Mouse (Mus musculus): ENCODE data around the gene Tyrobp.

Gene Tyrobp

DNA sequence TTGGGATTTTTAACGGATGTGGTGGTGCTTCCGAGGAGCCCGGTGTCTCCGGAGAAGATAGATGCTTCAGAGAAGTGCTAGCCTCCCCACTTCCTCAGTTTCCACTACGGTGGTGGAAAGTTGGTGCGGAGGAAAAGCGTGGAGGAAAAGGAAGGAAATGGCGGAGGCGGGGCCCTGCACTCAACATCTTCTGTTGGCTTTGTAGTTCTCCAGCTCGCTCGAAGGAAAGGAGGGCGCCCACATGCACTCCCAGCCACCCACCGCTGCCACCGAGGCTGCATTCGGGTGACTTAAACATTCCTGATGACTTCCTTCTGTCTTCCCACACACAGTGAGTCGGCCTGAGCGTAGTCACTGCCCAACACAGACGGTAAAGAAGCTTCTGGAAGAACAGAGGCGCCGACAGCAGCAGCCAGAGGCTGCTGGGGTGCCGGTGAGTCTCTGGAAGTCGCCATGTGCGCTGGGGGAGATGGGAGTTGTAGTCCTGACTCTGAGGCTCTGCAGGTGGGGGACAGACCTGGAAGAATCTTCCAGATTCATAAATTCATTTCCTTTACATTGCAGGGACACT, 9.6 kb downstream of the Tyrobp start:
- no peak for DNase-seq (ENCODE audit: low read depth, low spot score)

DNA sequence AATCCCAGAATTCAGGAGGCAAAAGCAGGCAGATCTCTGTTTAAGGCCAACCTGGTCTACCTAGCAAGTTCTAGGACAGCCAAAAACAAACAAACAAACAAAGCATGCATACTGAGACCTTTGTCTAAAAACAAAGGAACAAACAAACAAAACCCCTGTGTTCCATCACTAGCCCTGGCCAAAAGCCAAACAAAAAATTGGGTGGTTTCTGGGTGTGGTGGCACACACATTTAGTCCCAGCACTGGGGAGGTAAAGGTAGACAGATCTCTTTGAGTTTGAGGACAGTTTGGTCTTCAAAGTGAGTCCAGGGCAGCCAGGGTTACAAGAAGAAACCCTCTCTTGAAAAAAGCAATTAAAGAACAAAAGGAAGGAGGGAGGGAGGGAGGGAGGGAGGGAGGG, 15.8 kb downstream of the Tyrobp start:
- no peak for DNase-seq (ENCODE audit: low read depth, low spot score)

DNA sequence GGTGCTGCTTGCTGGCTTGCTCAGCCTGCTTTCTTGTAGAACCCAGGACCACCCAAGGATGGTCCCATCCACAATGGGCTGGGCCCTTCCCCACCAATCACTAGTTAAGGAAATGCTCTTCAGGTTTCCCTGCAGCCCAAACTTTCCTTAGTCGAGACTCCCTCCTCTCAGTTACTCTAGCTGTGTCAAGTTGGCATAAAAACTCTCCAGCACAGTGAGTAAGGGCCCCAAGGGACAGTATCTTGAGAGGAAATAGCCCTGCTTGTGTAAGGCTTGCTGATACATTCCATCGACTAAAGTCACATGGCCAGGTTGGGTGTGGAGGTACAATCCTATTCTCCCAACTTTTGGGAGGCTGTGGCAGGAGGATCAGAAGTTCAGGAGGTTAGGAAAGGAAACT, 16.6 kb downstream of the Tyrobp start:
- DNase-seq (ENCODE audit: low read depth, low spot score), result no peak

DNA sequence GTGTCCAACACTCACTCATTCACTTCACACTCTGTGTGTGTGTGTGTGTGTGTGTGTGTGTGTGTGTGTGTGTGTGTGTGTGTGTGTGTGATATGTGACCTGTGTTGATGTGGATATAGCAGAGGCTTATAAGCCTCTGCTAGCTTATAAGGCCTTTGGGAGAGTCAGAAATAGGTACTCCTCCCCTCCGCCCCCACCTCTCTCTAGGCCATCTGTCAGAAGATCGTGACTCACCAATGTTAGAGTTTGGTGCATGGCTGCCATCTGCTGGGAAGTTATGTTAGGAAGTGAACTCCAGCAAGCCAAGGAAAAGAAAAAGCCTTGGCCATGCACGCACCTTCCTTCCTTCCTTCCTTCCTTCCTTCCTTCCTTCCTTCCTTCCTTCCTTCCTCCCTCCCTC, 18.2 kb downstream of the Tyrobp start:
- DNase-seq (ENCODE audit: low read depth, low spot score), result no peak

DNA sequence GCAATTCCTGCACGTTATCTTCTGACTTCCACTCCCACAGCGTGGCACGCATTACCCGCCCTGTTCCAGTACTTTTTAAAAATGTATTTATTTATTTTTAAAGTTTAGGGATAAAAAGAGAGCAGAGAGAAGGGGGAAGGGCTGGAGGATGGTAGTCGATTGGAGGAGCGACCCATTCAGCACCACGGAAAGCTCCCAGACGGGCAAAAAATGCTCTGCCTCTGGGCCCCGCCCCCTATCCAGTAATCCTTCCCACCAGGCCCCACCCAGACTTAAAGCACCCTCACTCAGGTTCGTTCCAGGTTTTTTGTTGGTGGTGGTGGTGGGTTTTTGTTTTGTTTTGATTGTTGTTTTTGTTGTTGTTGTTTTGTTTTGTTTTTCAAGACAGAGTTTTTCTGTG, 20.7 kb downstream of the Tyrobp start:
- no peak for DNase-seq (ENCODE audit: low read depth, low spot score)

DNA sequence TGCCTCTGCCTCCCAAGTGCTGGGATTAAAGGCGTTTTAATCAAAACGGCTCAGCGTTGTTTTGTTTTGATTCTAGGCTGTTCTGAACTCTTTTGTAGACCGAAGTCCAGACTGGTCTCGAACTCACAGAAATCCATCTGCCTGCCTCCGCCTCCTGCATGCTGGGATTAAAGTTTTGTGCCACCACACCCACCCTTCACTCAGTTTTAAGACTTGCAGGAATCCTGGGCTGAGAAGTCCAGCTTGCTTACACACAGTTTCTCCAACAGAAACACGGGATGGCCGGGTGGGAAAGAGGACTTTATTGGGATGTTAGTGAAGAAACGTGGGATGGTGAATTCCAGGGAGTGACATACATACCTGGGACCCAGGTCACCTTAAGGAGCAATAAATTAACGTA, 21.1 kb downstream of the Tyrobp start:
- DNase-seq (ENCODE audit: low read depth, low spot score), result no peak

DNA sequence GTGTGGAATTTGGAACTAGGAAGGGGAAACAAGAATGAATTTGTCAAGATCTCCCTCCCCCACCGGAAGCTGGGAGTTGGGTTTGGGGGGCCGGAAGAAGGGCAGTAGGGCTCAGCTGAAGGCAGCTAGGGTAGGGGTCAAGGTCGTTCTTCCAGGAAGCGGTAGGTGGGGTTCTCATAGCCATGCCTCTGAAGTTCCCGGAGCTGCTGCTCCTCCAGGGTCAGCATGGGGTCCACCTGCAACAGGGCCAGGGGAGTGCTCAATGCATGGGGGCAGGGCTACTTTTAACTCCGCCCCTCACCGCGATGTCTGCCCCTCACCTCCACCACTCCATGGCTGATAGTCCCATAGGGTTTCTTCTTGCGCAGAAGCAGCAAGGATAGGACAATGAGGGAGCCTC, 21.6 kb downstream of the Tyrobp start:
- no peak for DNase-seq (ENCODE audit: low read depth, low spot score)

DNA sequence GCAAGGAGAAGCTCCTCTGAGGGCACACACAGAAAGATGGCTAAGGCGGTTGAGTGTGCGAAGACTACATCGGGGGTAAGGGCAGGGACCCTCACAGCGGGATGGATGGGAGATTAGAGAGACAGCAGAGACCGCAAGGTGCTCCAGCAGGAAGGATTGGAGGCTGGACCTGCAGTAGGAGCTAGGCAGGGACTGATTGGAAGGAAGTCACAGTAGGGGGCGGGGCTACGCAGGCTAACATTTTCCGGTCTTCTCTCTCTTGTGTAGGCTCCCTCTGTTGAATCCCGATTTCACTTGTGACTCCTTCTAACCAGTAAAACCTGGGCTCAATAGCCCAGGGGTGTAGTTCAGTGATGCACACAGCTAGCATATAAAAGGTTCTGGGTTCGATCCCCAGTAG, 23.3 kb downstream of the Tyrobp start:
- DNase-seq (ENCODE audit: low read depth, low spot score), result no peak

DNA sequence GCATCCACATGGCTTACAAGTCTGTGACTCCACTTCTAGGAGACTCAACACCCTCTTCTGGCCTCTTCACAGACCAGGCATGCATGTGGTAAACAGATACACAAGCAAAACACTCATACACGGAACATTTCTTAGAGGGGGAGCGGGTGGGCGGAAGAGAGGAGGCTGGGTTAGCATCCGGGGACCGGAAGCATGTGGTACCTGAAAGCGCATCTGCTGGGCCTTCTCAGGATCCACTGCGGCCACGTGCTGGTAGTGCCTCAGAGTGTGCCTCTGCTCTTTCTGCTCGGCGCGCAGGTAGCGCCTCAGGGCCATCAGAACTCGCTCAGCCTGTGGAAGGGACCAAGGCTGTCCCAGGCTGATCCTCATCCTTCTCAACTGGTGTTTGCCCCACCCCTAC, 26.2 kb downstream of the Tyrobp start:
- DNase-seq (ENCODE audit: low read depth, low spot score), result no peak

DNA sequence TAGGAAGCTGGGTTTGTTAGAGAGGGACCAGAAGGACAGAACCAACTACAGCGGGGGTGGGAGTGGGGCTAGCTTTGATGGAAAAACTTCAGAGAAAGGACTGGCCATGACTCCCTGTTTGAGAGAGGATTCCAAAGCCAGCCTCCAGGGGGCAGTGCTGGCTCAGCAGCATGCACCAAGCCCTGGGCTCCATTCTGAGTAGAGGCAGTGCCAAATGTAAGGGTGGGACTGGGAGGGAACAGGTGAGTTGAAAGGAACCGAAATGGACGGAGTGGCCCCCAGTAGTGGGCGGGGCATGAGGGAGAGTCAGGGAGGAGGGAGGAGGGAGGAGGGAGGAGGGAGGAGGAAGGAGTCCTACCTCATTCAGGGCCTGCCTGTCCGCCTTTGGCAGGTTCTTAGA, 27.1 kb downstream of the Tyrobp start:
- no peak for DNase-seq (ENCODE audit: low read depth, low spot score)

DNA sequence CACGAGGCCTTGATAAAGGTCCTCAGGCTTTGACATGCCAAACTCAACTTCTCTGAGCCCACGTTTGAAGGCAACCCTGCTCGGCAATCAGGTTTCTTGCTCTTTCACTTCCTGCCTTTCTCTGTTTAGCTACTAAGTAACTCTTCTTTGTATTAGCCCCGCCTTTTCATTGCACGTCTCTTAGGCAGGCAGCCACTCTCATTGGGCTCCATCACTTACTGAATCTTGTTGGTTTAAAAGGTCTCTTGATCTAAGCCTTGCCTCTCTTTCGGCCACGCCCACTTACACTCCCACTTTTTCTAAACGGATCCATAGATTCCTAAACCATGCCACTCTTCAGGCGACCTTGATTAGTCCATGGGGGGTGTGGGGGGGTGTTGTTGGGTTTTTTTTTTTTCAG, 30.1 kb downstream of the Tyrobp start:
- DNase-seq (ENCODE audit: low read depth, low spot score), result no peak

DNA sequence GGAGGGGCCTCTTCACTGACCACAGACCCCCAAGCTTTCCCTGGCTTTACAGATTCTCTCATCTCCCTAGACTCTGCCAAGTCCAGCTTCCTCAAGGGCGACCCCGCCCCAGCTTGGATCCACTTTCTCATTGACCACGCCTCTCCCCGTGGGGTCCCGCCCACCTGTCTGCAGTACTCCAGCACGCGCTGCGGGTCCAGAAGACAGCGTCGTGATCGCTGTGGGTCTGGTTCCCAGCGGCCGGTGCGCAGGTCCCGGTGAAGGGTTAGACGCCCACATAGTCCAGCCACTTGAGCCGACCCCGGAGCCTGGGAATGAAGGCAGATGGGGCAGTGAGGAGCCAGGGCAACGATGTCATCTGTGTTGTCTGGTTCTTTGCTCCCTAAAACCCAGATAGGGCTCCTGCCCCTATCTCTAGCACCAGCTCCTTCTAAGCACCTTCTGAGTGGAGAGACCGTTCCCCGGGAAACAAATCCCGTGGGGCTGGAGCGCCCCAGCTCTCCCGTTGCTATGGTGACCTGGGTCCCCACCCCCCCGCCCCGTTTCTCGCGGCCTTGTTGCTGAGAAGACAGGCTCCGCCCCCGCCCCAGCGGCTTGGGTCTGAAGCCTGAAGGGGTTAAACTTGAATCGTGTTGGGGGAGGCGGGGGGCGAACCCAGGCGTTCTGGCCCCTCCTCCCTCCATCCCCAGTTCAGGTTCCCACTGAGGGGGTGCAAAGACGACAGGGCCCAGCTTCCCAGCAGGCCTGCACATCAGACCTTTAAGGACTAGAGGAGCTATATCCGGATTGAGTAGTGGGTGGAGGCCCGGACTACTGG, 30.8 kb downstream of the Tyrobp start:
- DNase-seq (ENCODE audit: low read depth, low spot score), result no peak

DNA sequence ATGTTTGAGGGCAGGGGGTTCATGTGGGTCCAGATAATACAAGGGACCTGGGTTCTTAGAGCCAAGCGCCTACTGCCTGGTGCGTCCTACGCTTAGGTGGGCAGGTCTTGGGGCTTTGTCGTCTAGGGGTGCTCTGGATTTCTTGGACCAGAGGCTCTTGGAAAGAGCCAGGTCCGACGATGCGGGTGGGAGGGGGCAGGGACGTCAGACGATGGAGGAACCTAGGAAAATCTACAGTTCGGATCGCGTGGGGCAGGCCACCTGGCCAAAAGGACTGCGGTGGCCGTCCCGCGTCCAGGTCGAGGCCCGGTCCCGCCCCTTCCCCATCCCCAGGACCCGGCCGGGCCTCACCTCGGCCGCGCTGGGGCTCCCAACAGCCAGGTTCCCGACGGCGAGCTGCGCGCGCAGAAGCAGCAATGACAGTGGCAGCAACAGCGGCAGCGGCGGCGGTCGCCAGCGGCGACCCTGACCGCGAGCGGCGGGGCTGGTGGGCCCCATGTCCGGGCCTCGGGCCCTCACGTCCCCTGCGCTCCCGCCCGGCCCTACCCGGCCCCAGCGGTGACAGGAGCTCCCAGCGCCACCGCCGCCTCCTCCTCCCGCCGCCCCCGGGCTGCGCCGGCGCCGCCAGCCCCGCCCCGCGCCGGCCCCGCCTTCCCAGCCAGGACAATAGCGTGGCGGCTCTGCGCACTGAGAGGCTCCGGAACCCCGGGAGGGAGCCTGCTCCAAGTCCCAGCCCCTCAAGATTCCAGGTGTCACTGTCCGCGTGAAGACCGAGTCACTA, 31.6 kb downstream of the Tyrobp start, which contains the start of gene Aplp1:
Gene Aplp1 (minus strand): TSS at position 565 of the 781 bp plus-strand sequence.
- no peak for DNase-seq (ENCODE audit: low read depth, low spot score)

DNA sequence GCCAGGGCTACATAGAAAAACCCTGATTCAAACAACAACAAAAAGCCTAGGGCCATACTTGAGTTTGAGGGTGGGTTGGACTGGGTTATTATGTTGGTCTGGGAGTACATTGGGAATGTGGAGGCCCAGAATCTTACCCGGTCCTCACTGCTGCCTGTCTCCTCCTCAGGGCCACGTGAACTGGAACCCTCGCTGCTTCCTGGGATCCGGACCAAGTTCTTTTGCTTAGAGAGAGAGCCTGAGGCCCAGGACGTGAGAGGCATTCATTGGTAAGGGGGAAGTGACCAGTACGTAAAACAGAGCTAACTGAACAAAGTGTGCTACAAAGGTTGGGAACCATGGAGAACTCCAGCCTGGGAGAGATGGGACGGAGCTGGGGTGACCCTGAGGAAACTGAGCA, 36.7 kb downstream of the Tyrobp start:
- DNase-seq (ENCODE audit: low read depth, low spot score), result no peak

DNA sequence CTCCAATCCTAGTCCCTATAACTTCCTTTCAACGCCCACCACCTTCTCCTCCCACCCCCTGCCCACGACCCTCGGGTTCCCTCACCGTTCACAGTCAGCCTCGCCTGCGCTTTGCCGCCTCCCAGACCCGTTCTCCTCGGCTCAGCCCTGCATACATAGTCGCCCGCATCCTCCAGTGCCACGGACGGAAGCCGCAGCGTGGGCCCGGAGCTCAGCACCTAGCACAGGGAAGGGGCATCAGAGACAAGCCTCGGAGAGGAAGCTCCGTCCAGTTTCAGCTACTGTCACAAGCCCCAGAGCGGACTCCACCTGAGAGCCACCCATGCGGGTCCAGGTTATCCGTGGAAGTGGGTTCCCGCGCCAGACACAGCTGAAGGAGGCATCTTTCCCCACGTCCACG, 39.8 kb downstream of the Tyrobp start:
- DNase-seq (ENCODE audit: low read depth, low spot score), result no peak

DNA sequence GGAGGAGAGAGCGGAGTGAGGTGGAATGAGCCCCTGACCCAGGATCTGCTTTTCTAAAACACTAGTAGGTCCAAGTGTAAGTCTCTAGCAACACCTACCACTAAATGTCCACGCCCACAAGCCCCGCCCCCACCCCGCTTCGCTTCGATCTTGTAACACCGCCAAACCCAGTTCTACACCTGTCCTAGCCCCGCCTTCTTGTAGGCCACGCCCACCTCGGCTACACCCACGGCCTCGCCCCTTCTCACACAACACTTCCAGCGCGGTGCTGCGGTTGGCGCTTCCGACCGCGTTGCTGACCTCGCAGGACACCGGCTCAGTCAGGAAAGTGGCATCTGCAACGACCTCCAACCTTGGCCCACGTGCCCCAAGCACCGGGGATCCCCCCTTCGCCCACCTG, 40.2 kb downstream of the Tyrobp start:
- DNase-seq (ENCODE audit: low read depth, low spot score), result no peak

DNA sequence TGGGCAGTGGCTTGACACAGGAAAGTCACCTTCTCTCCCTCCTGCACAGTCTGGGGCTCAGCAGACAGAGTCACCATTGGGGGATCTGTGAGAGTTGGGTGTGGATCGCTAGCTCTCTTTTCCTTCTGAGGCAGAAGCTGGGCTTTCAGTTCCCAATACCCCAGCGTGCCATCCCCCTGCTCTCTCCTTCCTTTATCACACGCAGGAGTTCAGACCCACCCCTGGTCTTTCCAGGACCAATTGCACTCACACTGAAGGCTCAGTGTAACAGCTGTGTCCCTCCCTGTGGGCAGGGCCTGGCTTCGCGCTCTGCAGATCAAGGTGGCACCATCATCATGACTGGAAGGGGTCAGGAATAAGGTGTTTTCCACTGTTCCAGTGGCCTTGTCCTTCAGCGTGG, 40.7 kb downstream of the Tyrobp start:
- no peak for DNase-seq (ENCODE audit: low read depth, low spot score)

DNA sequence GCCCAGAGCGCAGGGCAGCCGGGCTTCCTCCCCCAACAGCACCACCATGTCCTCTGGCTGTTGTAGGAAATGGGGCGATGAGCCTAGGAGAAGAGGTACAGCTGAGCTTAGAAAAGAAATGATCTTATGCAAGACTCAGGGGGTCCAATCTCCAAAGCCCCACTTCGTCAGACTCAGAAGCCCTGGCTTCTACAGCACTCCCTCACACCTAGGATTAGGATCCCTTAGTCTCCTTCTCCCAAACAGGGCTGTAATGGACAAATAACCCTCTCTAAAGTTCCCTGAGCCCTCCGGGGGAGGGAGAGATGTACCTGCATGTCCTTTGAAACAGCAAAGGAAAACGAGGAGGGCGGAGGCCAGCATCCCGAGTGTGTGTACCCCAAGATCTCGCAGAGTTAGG, 42.9 kb downstream of the Tyrobp start:
- DNase-seq (ENCODE audit: low read depth, low spot score), result no peak

DNA sequence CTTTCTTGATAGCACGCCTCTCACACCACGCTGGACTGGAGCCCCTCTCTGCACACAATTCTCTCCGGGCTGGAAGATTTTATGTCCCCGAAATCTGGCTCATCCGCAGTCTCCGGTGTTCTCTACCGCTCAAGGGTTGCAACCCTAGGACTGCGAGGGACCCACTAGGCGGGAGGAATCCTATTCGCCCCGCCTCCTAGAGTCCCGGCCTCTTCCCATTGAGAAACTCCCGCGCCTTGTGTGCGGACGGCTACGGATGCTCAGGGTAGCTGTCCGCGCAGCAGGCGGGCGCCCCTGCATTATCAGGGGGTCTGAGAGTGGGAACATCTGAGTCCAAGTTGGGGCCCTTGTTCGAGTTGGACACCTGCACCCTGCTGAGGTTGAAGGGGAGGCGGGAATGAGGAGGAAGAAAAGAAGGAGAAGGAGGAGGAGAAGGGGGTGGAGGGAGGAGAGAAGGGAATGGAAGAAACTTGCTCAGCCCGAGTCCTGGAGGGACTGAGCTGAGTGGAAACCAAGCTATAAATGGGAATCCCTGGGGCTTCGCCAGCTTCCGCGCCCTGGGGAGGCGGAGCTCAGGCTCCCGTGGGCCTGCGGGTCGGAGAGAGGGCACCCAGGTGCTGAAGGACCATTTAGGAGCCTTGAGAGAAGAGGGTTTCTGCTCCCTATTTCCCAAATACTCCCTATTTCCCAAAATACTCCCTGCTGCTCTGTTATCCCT, 43.5 kb downstream of the Tyrobp start:
- no peak for DNase-seq (ENCODE audit: low read depth, low spot score)

DNA sequence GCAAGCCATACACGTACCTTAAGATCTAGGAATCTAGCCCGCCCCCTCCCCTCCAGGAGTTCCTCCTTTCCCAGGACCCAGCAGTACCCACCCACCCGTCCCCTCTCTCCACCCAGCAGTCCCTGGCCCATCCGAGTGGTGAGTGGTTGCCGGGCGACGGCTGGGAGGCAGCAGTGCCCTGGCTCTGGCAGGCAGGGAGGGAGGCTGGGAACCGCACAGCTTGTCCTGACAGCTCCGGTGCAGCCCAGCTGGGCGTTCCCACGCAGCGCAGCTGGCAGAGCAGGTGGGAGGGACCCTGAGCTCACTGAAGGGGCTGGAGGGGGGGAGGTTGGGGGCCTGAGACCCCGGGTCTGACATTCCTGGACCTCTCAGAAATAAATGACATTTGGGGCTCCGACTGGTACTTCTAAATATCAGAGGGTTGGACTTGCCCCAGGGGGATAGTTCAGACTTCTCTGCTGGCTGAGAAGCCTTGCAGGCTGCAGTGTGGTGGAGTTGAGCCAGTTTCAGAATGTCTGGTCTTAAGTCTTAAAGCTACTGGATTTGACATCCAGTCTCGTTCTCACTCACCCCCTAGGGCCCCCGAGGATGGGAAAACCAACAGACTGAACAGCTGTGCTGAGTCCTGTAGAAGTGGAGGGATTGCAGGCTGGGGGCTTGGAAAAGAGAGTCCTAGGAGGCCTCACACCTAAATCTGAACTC, 44.2 kb downstream of the Tyrobp start, which contains the start of the genes Kirrel2 and Nphs1:
Gene Kirrel2 (minus strand): TSS at position 62 of the 702 bp plus-strand sequence.
Gene Nphs1 (plus strand): TSS at position 687 of the 702 bp plus-strand sequence.
- DNase-seq (ENCODE audit: low read depth, low spot score), result no peak

DNA sequence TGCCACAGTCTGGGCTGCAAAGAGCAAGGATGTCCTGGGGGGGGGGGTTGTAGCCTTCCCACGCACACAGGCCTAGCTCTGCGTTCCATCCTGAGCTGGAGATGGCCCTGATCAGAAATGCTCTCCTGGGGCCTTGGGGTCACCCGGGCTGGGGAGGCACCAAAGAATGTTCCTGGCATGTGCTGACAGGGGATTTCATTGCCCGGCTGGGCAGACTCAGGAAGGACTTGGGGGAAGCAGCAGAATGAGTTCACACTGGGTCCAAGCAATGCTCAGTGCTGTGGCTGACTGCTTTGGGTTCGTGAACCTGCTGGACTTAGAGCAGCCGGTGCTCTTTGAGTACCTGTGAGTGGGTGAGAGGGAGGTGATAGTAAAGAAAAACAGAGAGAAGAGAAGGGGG, 45.9 kb downstream of the Tyrobp start:
- no peak for DNase-seq (ENCODE audit: low read depth, low spot score)
